Mouse (Mus musculus): ENCODE results near the gene Nlrc5.
A peak's percentile ranks its signal among the peaks of the same experiment; 100 is the strongest.

The Nlrc5 gene

DNA sequence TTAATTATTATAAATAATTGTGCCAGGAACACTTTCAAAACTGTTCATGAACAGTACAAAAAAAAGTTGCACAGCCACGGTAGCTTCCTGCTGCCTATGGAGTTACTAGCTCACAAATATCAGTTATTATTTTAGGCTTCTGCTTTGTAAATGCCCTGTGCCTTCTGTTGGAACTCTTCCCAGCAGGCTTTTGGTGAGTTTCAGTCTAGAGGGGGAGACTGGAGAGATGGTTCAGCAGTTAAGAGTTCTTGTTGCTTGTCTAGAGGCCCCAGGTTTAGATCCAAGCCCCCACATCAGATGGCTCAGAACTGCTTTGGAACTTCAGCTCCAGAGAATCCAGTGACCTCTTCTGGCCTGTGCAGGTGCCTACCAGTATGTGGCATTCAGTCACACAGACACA is 37.1 kb downstream of the Nlrc5 start:
- no peak for DNase-seq

DNA sequence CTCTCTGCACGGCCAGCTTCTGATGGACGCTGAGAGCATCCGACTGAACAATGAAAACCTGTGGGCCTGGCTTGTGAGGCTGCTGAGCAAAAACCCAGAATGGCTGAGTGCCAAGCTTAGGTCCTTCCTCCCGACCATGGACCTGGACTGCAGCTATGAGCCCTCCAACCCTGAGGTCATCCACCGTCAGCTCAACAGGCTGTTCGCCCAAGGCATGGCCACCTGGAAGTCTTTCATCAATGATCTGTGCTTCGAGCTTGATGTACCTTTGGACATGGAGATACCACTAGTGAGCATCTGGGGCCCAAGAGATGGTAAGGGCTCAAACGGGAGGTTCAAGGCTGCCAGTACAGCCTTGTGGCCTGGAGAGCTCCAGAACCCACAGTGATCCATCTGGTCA is 38.6 kb downstream of the Nlrc5 start:
- DNase-seq: no peak

DNA sequence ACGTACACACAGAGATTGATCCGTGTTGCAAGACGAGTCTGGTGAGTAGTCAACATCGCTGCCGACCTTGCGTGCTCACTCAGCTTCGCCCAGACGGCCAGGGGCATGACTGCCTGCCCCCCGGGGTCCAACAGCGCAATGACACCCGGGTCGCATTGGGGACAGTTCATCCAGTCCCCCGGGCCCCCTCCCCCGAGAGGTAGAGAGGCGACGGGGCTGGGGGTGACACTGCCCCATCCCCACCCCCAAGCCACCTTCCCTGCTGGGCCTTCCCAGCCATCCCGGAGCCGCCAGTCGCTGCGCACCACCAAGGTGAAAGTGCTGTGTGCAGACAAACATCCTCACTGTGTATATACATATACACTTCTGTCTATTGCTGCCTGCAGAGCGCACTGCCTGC is 39.3 kb downstream of the Nlrc5 start:
- DNase-seq: no peak

DNA sequence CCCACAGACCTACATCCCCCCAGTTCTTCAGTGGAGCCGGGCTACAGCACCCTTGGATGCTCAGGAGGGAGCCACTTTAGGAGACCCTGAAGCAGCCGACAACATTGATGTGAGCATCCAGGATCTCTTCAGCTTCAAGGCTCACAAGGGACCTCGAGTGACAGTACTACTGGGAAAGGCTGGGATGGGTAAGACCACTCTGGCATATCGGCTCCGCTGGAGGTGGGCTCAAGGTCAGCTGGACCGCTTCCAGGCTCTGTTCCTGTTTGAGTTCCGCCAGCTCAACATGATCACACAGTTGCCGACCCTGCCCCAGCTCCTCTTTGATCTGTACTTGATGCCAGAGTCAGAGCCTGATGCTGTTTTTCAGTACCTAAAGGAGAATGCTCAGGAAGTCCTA is 41.6 kb downstream of the Nlrc5 start:
- no peak for DNase-seq

DNA sequence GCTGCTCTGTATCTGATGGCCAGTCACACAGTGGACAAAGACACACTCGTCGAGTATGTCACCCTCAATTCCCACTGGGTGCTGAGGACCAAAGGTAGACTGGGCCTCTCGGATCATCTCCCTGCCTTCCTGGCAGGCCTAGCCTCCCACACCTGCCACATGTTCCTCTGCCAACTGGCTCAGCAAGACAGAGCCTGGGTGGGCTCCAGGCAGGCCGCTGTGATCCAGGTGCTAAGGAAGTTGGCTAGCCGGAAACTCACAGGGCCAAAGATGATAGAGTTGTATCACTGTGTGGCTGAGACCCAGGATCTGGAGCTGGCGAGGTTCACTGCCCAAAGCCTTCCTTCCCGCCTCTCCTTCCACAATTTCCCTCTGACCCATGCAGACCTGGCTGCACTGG is 42.7 kb downstream of the Nlrc5 start:
- no peak for DNase-seq

GRCm38 (mm10) chr8:94482051-94482450 is 47.9 kb downstream of the Nlrc5 start:
- DNase-seq: no peak

DNA sequence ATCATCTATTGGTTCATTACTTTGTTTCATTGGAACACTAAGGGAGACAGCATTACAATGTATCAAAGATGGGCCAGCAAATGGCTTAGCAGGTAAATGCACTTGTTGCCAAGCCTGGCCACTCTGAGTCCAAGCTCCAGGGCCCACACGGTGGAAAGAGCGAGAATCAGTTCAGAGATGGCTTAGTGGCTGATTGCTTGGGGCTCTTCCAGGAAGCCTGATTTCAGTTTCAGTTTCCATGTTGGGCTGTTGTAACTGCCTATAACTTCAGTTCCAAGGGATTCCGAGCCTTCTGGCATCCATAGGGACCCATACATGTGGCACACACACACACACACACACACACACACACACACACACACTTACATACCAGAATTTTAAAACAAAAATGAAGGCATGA is 51.1 kb downstream of the Nlrc5 start:
- no peak for DNase-seq

GRCm38 (mm10) chr8:94485882-94486281 is 51.7 kb downstream of the Nlrc5 start:
- peak; percentile 34 for DNase-seq

GRCm38 (mm10) chr8:94488016-94488415 is 53.9 kb downstream of the Nlrc5 start:
- no peak for DNase-seq

DNA sequence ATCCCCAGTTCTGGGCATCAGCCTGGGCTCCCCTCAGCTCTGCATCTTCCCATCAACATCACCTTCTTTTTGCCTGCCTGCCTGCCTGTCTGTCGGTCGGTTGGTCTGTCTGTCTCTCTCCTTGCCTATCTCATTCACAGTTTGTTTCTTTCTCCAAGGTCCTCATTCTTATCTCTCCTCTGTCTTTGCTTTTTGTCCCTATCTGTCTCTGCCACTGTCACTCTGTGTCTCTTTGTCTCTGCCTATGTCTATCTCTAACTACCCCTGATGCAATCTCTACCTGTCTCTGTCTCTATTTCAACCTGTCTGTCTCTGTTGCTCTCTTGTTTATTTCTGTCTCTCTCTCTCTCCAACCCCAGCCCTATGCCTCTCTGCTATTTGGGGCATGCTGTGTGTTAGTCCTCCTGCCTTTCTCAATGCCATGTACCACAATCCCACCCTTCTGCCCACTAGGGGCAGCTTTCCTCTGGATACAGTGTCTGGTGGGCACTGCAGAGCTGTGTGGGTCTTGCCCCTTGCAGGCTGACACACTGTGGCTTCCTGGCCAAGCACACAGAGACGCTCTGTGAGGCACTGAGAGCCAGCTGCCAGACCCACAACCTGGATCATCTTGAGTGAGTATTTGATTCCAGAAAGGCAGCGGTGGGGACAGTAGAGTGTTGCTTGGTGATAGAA is 55.8 kb downstream of the Nlrc5 start:
- DNase-seq: no peak

- DNase-seq: peak; percentile 73
Measured at GRCm38 (mm10) chr8:94492021-94492681, 58.0 kb downstream of the Nlrc5 start.

DNA sequence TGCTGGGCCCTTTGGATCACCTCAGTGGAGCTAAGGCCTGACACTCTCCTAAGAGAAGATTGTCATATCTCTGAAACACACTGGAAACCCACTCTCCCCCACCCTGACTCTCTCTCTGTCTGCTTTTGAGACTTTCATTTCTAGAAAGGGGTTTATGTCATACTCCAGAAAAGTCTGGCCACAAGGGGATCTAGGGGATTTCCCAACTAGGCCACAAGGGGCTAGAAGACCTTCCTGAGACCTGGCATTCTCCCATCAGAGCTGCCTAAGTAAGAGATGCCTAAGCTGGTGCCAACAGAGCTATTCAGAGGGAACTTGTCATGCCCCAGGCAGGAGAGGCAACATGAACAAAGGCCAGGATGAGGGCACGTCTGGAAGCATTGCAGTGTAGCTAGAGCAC is 59.1 kb downstream of the Nlrc5 start:
- no peak for DNase-seq

DNA sequence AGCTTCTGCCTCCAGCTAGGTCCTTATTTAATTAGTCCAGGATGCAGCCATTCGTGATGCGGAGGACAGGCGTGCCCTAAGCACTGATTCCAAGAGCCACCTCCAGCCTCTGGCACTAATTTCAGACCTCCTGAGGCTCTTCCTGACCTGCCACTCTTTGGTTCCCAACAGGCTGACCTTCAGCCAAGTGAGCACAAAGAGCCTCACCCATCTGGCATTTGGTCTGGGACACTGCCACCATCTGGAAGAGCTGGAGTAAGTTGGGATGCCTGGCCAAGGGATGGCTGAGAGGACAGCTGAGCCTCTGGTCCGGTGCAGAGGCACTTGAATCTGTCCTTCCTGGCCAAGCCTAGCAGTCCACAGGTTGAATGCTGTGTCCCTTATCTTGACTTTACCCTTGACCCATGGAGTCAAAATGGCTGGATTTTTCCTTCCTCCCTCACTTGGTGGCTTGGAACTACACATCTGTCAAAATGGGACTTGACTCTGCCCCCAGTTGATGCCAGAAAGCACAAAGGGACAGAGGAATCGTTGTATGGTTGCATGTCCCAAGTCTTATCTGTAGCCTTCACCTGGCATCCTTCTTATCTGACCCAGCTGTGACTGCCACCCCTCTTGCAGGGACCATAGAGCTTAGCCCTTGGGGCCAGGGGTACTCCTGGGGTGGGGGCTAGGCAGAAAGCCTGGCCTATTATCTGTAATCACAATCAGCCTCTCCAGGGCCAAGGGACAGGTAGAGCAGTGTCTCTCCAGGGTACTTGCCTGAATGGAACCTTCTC is 81.5 kb downstream of the Nlrc5 start:
- DNase-seq: no peak

- no peak for DNase-seq
Measured at GRCm38 (mm10) chr8:94516209-94516593, 82.0 kb downstream of the Nlrc5 start.

DNA sequence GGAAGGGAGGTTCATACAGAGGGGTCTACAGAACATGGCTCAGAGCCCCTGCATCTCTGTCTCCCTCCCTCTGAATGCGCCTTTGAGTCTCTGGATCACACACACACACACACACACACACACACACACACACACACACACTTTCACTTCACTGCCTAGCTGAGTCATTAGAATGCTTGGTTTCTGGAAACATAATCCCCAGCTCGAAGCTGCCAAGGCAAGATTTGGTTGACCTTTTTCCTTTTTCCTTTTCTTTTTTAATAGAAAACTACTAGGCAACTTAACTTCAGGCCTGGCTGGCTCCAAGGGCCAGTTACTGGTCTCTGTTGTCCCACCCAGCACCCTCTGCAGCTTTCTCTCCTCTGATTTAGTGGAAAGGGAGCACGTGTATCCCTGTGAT is 82.6 kb downstream of the Nlrc5 start:
- no peak for DNase-seq

DNA sequence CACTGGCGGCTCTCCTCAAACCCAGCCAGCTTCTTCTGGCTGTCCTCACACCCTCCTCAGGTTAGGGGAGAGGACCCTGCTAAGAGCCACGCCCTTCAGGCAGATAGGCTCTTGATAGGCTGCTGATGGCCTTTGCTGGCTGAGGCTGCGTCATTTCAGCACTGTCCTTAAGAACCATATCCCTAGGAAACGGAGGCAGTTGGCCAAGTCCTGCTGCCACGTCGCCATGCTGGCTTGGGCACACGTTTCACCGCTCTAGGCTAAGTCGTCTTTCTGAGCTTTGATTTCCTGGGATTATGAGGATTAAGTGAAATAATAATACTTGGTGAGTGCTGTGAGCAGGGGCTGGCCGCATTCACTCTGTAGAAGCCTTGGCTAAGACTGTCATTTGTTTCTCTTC is 84.2 kb downstream of the Nlrc5 start:
- no peak for DNase-seq

DNA sequence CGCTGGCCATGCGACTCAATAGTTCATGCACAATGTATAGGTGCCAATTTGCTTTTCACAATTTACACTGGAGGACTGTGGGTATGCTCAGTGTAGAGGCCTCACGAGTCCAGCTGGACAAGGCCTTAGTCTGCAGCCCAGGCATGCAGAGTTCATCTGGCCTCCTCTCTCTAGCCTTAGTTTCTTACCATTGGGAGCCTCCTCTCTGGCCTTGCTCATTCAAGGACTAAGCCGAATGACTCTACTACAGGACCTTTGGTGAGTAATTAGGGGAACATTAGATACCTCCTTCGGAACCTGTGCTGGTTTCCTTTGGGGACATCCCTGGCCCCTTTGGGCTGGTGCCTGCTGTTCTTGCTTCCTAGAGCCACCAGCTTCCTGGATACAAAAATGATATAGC is 84.9 kb downstream of the Nlrc5 start:
- no peak for DNase-seq

DNA sequence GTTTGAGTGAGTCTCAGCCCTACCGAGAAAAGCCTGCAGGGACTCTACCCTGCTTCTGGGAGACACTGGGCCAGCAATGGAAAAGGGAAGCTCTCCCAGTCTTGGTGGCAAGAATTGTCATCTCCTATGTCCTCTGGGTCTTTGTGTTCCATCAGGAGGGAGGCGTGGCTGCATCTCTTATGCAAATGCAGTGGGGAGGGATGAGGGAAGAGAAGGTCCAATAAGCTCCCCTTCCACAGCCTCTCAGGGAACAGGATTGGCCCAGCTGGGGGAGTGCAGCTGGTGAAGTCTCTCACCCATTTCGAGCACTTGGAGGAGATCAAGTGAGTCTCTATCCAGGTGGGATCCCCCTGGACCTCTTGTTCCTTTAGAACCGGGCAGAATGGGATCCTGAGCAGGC is 87.3 kb downstream of the Nlrc5 start:
- no peak for DNase-seq

DNA sequence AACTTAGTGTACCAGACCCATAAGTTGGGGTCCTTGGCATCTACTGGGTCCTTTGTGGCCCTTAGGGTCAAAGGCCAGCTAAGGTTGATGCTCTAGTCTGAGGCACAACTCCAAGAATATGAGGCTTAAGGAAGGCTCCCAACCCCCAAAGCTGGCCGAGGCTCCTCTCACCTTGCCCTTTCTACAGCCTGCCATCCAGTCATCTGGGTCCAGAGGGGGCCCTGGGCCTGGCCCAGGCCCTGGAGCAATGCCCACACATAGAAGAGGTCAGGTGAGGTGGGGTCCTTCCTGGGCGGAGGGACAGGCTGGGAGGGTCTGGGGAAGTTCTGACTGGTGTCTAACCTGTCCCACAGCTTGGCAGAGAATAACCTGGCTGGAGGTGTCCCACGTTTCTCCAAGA is 88.3 kb downstream of the Nlrc5 start:
- no peak for DNase-seq

DNA sequence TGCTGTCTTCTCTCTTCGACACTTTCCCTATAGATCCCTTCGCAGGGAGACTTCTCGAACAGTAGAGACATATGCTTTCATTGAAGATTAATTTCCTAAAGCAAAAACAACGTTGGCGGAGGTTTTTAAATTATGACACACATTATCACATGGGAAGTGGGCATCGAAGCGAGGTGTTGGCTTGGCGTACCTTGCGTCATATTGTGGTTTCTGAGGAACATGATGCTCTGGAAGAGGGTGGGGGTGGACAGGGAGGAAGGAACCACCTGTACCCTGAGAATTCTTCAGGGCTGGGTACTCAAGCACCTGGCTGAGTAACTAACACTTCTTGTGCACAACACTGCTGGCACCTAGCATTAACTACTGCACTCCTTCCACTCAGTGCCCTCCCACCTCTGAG is 90.4 kb downstream of the Nlrc5 start:
- no peak for DNase-seq

DNA sequence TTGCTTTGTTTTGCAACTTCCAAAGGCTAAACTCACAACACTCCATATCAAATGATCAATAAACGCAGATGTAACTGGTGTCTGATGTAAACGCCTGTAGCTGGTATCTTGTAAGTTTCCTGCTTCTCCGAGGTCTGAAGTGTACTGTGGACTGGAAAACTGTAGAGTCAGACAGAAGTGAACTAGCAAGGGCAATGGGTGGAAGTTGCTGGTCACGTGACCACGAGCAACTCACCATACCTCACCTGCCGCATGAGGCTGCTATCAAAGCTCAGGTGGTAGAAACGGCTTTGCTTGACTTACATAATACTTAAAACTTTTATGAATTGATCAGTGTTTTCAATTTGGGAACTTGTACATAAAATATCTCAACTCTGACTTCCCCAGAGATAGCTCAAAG is 93.0 kb downstream of the Nlrc5 start:
- DNase-seq: no peak

DNA sequence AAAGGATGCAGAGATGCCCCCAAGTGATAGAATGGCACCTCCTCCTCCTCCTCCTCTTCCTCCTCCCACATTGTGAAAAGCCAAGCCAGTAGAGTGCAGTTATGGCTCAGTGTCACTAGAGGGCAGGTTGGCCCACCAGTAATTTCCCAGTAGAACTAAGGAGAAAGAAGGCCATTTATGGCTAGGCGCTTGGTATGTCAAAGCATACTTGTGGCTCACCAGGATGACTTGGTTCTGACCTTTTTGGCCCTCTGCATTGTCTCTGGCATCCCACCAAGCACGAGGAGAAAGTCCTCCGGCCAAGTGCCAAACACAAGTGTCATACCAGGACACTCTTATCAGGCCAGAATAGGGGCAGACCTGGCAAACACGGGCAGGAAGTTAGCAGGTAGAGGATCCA is 94.1 kb downstream of the Nlrc5 start:
- peak; percentile 31 for DNase-seq

DNA sequence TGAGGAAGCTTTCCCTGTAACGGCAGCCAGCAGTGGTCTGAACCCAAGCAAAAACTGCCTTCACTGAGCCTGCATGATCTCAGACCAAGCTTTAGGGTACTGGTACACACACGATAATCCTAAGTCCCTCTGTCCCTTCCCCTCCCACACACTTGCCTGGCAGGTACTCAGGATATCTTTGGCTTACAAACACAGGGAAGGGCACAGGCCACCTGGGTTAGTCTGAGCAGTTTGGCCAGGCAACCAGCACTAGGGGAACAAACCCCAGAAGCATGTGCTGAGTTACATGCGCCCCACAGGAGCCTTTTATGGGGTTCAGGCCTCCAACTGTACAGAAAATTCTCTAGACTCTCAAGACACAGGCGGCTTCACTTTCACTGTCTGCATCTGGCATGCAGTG is 95.7 kb downstream of the Nlrc5 start:
- no peak for DNase-seq

DNA sequence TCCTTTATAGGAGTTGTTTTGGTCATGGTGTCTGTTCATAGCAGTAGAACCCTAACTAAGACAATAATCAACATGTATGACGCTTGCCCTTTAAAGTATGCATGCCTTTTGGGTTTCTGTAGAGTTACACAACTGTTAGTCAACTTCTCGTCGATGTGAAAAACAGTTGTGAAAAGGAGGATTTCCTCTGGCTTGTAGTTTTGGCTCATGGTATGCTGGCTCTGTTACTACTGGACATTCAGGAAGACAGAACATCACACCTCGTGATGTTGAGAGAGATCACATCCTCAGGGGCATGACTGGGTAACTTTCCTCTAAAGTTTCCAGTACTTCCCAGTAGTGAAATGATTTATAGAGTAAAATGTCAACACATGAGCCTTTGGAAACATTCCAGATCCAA is 96.5 kb downstream of the Nlrc5 start:
- no peak for DNase-seq

Measured in right cerebral cortex, postnatal 4 days (tissue).